Mouse (Mus musculus) G1E (cell line): Measurements from ENCODE around the gene Npsr1.

Source experiments
- CTCF ChIP-seq: IDR thresholded peaks from 2 replicates; pipeline ENCODE4 v1.5.1; 2012; ENCODE audit warnings: low read depth, low read length, inconsistent platforms, mixed read lengths
- TAL1 ChIP-seq: conservative IDR thresholded peaks from 2 replicates; pipeline ENCODE4 v1.6.1; 2012; ENCODE audit warnings: low read depth, low read length, inconsistent platforms, mixed read lengths

DNA sequence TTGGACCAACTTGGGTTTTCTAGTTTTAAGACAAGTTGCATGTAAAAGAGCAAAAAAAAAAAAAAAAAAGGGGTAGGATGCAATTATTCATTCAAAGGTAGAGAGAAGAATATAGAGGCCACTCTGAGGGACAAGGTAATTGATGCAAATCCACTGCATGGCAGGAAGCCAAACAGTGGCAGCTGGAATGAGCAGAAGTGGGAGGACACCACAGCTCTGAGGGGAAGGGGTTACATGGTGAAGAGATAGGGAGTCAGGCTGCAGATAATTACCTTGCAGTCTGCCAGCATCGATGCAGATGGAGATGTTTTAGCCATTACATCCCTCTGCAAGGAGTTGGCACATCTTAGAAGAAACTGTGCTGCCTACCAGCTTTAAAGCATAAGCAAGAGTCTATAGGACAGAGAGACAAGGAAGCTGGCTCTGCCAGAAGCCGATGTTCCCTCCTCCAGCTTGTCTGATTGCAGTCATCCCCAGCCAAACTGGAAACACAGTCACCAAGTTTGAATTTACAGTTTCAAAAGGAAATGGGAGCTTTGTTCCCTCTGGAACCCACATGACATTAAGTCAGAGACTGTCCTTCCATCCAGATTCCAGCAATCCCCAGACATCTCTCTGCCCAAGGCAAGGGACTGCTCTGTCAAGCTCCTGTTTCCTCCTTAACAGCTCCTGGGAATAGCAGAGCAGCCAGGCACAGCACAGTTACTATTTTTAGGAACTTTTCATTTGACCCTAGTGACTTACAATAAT lies 91.9 kb downstream of the Npsr1 start:
- TF ChIP-seq CTCF (no peak), TAL1 (no peak)
